Mouse (Mus musculus) liver, embryonic 14.5 days (tissue): ENCODE data around the gene Pard6b. TPM values are rescaled to one million over a fixed set of nuclear protein-coding genes. Genes with fewer than 3 reads are reported as not detected.
"Not testable (repeated sequence)": the region's sequence is repeated elsewhere in the genome, so short reads cannot be mapped to it uniquely, and the experiment has no call there.

ENCODE experiments used
- ATAC-seq: fragments of 200-750 bp; cut with Nextera tagmentation; 2 replicates; pipeline ENCODE4 v1.8.0; 2017; ENCODE audit warnings: moderate number of reproducible peaks, mild to moderate bottlenecking, moderate library complexity; ENCODE audit not compliant: insufficient read depth
- DNase-seq, 3 experiments: peaks; one replicate each; pipeline ENCODE4 v3.0.0-alpha.2; 2012 to 2013; ENCODE audit warnings: low read depth in 3 of 3, low spot score in 3 of 3
- H3K27ac ChIP-seq: fragments of 300-500 bp; sonication (generic); 2 replicates; pipeline ENCODE4 v1.5.1; 2014; ENCODE audit warnings: moderate library complexity, mild to moderate bottlenecking, control low read depth, inconsistent platforms
- H3K27me3 ChIP-seq: fragments of 300-500 bp; sonication (generic); 2 replicates; pipeline ENCODE4 v1.6.1; 2014; ENCODE audit warnings: mild to moderate bottlenecking, low read length, moderate library complexity; ENCODE audit not compliant: control insufficient read depth, insufficient read depth
- H3K36me3 ChIP-seq: fragments of 300-500 bp; sonication (generic); replicated peaks from 2 replicates; pipeline ENCODE4 v1.6.1; 2014; ENCODE audit warnings: low read depth; ENCODE audit not compliant: control insufficient read depth, insufficient read depth
- H3K4me1 ChIP-seq, 2 experiments: fragments of 200-500 bp in 1 of 2; fragments of 300-500 bp in 1 of 2; sonication (generic) in 1 of 2; replicated peaks; 2 replicates each; pipeline ENCODE4 v1.6.1; 2012 to 2014; ENCODE audit warnings: antibody characterized with exemption in 1 of 2, inconsistent platforms in 1 of 2, low read length in 1 of 2; ENCODE audit not compliant: control insufficient read depth in 2 of 2, insufficient read depth in 2 of 2
- H3K4me2 ChIP-seq: fragments of 300-500 bp; sonication (generic); 2 replicates; pipeline ENCODE4 v1.6.1; 2014; ENCODE audit warnings: low read depth, mild to moderate bottlenecking, control low read depth, moderate library complexity
- H3K4me3 ChIP-seq, 2 experiments: fragments of 200-500 bp in 1 of 2; fragments of 300-500 bp in 1 of 2; sonication (generic) in 1 of 2; 2 replicates each; pipeline ENCODE4 v1.5.1; 2012 to 2014; ENCODE audit warnings: low read depth in 2 of 2, low read length in 2 of 2, mild to moderate bottlenecking in 2 of 2, control low read depth in 1 of 2, inconsistent platforms in 1 of 2, moderate library complexity in 1 of 2; ENCODE audit not compliant: insufficient read depth in 1 of 2
- H3K9ac ChIP-seq: fragments of 300-500 bp; sonication (generic); replicated peaks from 2 replicates; pipeline ENCODE4 v1.6.1; 2014; ENCODE audit warnings: mild to moderate bottlenecking, control low read depth, moderate library complexity
- H3K9me3 ChIP-seq: fragments of 300-500 bp; sonication (generic); 2 replicates; pipeline ENCODE4 v1.6.1; 2016; ENCODE audit warnings: low read length, mixed read lengths; ENCODE audit not compliant: control insufficient read depth
- CTCF ChIP-seq: IDR thresholded peaks from 2 replicates; pipeline ENCODE4 v1.5.1; 2016; ENCODE audit warnings: antibody characterized with exemption, low read depth, control low read depth
- EP300 ChIP-seq: IDR thresholded peaks from 2 replicates; pipeline ENCODE4 v1.6.1; 2016; ENCODE audit warnings: antibody characterized with exemption, low read depth
- WGBS: fragments of 180-500 bp; shearing (Covaris S2); extraction: QIAGEN DNeasy Blood & Tissue Kit; methylation state at CpG from one replicate; pipeline ENCODE4 v1.1.7; 2014; ENCODE audit not compliant: insufficient replicate concordance; 5-methylcytosine and 5-hydroxymethylcytosine counted together
- polyA plus RNA-seq, 2 experiments: library from polyadenylated mRNA; depleted of rRNA in 1 of 2; stranded (reverse) in 1 of 2; unstranded in 1 of 2; fragments of >200 nt; fragmentation: Nextera tagmentation in 1 of 2; extraction: Ambion mirVana in 1 of 2; gene quantifications; 2 replicates each; pipeline versions ENCODE4 v1.2.1 to v1.2.3; 2012 to 2014

Pard6b gene
- polyA plus RNA-seq, 2 experiments, result 1.8 to 2.2 TPM

DNA sequence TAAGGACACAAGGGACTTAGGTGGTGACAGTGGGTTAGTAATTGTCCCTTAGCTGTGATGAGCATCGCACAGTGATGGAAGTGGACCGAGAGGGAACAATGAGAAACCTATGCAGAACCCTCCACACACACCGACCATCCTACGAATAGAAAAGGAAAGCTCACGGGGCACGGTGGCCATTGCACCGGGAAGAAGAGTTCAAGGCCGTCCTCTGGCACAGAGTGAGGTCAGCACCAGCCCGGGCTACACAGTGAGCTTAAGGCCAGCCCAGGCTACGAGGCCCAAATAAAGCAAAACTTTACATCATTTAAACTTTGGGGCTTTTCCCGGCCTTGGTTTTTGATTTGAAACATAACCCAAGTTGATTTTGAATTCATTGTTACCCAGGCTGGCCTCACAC, 26.7 kb upstream of the Pard6b start:
- no peak overlapping the region for H3K27ac ChIP-seq
- no peak overlapping the region for H3K9ac ChIP-seq
- no peak overlapping the region for H3K4me3 ChIP-seq
- H3K27me3 ChIP-seq, result peaks cover 12% of the 10 kb centered on the region
- no peak overlapping the region for H3K4me2 ChIP-seq
- peaks cover 0 to 7% of the 10 kb centered on the region in 2 experiments; a peak in 2 of 4 replicates for H3K4me1 ChIP-seq
- no peaks in the 10 kb centered on the region for H3K9me3 ChIP-seq
- 70% methylated on average over 11 of the region's 11 CpGs for WGBS
- ATAC-seq (no peak), DNase-seq (no peak)
- H3K36me3 ChIP-seq, result no peaks in the 10 kb centered on the region
- no peak for TF ChIP-seq CTCF
- no peak for TF ChIP-seq EP300

DNA sequence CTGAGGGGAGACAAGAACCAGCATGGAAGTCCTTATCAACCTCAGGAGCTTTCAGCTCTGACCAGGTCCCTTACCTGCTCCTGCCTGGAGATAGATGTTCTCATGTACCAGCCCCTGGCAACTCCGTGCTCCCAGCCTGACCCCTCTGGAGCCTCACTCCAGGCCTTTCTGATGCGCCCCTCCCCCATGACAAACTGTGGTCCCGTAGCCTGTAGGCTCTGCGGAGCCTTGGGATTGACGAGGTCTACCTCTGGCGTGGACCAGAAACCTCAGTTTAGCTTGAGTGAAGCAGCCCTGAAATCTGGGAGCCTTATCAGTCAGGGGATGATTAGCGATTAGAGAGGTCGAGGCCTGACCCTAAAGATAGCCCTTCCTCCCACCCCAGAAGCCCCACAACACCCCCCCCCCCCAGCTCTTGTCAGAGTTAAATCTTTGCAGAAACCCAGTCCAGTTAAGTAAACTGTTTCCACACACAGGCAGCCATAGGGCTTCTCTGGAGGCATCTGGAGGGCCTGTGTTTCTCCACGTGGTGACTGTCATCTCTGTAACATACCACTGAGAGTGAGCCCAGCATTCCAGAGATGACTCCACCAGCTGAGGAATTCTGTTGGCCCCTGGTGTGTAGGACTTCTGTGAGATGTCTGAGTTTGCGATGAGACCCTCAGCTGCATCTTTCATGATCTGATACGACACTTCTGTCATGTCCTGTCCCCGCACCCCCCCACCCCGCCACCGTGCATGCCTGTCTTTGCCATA, 24.7 kb upstream of the Pard6b start:
- ATAC-seq, result no peak
- no peak for DNase-seq
- no peaks in the 10 kb centered on the region for H3K36me3 ChIP-seq
- H3K4me1 ChIP-seq, result peaks cover 0 to 4% of the 10 kb centered on the region in 2 experiments; a peak in 1 of 4 replicates
- 36% methylated on average over 14 of the region's 14 CpGs for WGBS
- H3K9me3 ChIP-seq, result no peaks in the 10 kb centered on the region
- no peak overlapping the region for H3K4me3 ChIP-seq
- TF ChIP-seq EP300 (no peak), CTCF (no peak)
- H3K9ac ChIP-seq, result no peak overlapping the region
- no peak overlapping the region for H3K4me2 ChIP-seq
- no peak overlapping the region for H3K27ac ChIP-seq
- no peaks in the 10 kb centered on the region; the same call in 1 of the 2 replicates for H3K27me3 ChIP-seq

DNA sequence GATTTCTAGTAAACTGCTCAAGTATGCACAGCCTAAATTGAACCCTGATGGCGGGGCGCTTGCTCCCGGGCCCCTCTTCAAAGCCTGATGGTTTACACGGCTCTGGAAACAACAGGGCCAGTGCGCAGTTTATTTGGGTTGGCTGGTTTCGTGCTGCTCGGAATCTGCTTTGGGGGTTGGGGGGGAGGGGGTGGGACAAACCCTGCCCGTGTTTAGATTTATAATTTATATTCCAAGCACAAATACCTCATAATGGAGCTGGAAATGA, 24.2 kb upstream of the Pard6b start:
- 60% methylated on average over 8 of the region's 8 CpGs for WGBS
- ATAC-seq, result no peak
- TF ChIP-seq EP300 (no peak), CTCF (no peak)
- Histone ChIP-seq H3K9ac (no peak overlapping the region), H3K4me2 (no peak overlapping the region), H3K36me3 (no peaks in the 10 kb centered on the region), H3K27ac (no peak overlapping the region), H3K9me3 (no peaks in the 10 kb centered on the region), H3K4me1 (0 out of 4 replicates have a peak, but pooled peaks cover 0 to 4% of the 10 kb centered on the region in 2 experiments), H3K27me3 (no peaks in the 10 kb centered on the region), H3K4me3 (no peak overlapping the region)
- DNase-seq, result no peak

DNA sequence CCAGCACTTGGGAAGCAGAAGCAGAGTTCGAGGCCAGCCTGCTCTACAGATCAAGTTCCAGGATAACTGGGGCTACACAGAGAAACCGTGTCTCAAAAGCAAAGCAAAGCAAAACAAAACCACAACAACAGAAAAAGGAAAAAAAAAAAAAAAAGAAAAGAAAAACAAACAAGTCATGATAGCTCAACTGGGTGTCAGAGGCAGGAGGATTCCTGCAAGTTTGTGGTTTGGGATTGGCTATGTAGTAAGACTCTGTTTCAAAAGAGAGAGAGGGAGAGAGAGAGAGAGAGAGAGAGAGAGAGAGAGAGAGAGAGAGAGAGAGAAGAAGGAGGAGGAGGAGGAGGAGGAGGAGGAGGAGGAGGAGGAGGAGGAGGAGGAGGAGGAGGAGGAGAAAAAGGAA, 22.9 kb upstream of the Pard6b start:
- DNase-seq, H3K4me3 ChIP-seq, H3K9me3 ChIP-seq, ATAC-seq, H3K9ac ChIP-seq, H3K27ac ChIP-seq, H3K27me3 ChIP-seq, H3K4me1 ChIP-seq, H3K4me2 ChIP-seq, H3K36me3 ChIP-seq: not testable (repeated sequence)
- 27% methylated on average over 2 of the region's 2 CpGs for WGBS

DNA sequence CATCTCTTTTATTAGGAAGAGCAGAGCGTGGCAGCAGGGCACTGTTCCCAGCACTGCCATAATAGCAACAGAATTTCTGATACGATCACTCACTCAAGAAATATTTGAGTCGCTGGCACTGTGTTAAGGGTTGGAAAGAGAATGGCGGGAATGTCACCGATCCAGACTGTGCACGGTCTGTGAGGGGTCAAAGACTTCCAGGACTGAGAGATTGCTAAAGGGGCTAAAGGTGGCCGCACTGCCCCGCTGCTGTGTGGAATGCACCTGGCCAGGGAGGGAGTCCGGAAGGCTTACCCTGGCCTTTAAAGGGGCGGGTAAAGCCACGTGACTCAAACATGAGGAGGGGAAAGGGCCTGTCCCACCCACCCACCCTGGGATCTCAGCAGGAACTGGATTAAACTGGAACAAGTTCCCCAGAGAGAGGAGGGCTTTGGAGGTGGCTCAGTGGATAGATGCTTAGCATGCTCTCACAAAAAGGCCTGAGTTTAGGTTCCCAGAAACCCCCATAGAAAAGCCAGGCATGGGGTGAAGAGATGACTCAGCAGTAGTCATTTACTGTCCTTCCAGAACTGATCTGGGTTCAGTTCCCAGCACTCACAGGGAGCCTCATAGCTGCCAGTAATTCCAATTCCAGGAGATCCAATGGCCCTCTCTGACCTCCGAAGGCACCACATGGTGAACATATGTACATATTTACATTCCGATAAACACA, 22.2 kb upstream of the Pard6b start:
- H3K27ac ChIP-seq, result no peak overlapping the region
- ATAC-seq (peak; percentile 39; the same call in 1 of the 2 replicates), DNase-seq (no peak)
- H3K27me3 ChIP-seq, result no peaks in the 10 kb centered on the region
- H3K4me3 ChIP-seq, result no peak overlapping the region
- WGBS, result 39% methylated on average over 13 of the region's 13 CpGs
- no peak overlapping the region for H3K4me2 ChIP-seq
- no peaks in the 10 kb centered on the region for H3K36me3 ChIP-seq
- no peaks in the 10 kb centered on the region for H3K9me3 ChIP-seq
- TF ChIP-seq CTCF (no peak), EP300 (no peak)
- no peak overlapping the region for H3K9ac ChIP-seq
- 0 out of 4 replicates have a peak, but pooled peaks cover 0 to 4% of the 10 kb centered on the region in 2 experiments for H3K4me1 ChIP-seq
